Mouse (Mus musculus): Measurements from ENCODE around the gene Mapk1ip1. TPM values are rescaled to one million over a fixed set of nuclear protein-coding genes. Genes with fewer than 3 reads are reported as not detected.

Mapk1ip1 gene
- polyA plus RNA-seq (2012), result 5.4 and 7.8 TPM in 2 replicates

DNA sequence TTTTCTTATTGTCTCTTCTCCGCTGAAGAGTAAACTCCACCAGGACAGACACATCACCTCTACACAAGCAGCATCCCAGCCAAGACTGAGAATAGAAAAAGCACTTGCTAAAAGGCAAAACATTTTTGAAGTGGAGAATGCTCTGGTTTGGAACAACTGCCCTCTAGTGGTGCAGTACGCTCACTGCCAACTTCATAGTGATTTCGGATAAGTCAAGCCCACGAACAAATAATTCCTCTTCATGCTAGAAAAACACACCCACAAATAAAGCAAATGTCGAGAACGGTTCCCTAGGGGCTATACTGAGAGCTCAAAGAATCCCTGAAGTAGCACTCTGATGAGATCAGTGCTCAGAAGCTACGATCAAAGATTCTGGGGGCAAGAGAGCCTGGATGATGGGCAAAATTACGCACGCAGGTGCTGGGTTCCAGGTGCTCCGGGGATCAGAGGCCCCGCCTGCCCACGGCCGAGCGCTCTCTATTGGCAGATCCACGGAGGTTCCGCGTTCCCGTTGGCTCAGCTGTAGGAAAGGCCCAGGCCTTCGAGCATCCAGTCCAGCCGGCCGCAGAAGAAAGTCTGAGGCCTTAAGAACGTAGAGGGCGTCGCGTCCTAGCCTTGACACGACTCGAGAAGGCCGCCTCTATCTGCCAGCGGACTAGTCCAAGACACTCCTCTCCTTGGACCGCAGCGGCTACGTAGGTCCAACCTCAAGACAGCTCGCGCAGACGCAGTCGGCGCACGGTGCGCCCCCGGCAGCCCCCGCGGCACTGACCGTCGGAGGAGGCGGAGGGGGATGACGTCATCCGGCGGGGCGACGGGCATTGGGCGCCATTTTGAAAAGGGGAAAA is at the start of gene Mapk1ip1, which contains the start of gene Ppp2r2d:
TSS of gene Mapk1ip1 (minus strand) at position 730 of the 848 bp plus-strand sequence.
TSS of gene Ppp2r2d (plus strand) at position 536 of the 848 bp plus-strand sequence.
- no peak for TF ChIP-seq GATA1 (IDR thresholded peaks at IDR 0.05; ENCODE audit: low read length)

DNA sequence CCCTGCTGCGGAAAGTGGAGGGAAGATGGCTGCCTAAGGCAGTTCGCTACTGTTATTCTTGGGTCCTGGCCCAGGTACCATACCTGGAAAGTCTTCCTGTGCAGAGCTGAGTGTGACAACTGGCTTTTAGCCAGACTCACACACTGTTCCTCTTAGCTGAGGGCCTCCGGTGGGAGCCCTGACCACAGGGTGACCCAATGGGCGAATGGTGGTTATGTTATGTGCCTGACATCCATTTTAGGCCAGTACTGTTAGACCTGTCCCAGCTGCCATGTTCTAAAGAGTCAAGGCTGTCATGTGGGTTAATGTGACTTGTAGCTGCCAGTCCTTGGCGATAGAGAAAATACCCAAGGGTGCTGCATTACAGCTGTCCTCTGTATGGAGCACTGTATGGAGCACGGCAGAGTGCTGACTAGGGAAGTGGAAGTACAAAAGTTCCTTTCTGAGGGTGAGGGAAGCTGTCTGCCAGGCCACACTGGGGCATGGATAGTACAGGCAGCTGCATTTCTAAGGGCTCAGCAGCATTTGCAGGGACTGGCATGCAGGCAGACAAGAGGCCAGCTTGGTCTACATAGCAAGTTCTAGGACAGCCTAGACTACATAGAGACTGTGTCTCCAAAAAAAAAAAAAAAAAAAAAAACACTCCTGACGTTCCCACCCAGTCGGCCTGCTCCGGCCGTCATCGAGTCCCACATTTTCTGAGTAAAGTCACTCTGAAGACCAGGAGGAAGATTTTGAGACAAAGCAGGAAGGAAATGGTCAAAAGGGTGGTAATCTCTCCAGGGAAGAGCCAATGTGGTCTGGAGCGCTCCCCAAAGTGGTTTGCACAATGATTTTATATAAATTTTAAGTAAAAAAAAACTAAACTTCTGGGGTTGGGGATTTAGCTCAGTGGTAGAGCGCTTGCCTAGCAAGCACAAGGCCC is 39.6 kb upstream of the Mapk1ip1 start:
- no peak for TF ChIP-seq GATA1 (IDR thresholded peaks at IDR 0.05; ENCODE audit: low read length)

- TF ChIP-seq GATA1 (IDR thresholded peaks at IDR 0.05; ENCODE audit: low read length), result no peak
These were observed 37.7 kb upstream of the Mapk1ip1 start for GRCm38 (mm10) chr7:138883724-138884123.

DNA sequence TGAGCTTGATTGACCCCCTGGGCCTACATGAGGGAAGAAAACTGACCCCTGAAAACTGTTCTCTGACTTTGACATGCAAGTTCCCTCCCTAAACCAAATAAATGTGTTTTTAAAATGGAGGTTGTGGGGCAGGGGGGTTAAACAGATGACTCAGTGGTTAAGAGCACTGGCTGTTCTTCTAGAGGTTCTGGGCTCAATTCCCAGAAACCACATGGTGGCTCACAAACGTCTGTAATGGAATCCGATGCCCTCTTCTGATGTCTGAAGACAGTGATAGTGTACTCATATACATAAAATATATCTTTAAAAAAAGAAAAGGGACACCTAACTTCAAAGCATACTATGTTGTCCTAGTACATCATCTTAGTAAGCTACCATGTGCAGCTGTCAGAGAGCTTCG is 29.0 kb upstream of the Mapk1ip1 start:
- TF ChIP-seq GATA1 (IDR thresholded peaks at IDR 0.05; ENCODE audit: low read length), result no peak

GRCm38 (mm10) chr7:138872956-138873355 is 26.9 kb upstream of the Mapk1ip1 start:
- no peak for TF ChIP-seq GATA1 (IDR thresholded peaks at IDR 0.05; ENCODE audit: low read length)

GRCm38 (mm10) chr7:138868316-138868715 is 22.2 kb upstream of the Mapk1ip1 start:
- no peak for TF ChIP-seq GATA1 (IDR thresholded peaks at IDR 0.05; ENCODE audit: low read length)

GRCm38 (mm10) chr7:138867286-138867685 is 21.2 kb upstream of the Mapk1ip1 start:
- TF ChIP-seq GATA1 (IDR thresholded peaks at IDR 0.05; ENCODE audit: low read length), result no peak

DNA sequence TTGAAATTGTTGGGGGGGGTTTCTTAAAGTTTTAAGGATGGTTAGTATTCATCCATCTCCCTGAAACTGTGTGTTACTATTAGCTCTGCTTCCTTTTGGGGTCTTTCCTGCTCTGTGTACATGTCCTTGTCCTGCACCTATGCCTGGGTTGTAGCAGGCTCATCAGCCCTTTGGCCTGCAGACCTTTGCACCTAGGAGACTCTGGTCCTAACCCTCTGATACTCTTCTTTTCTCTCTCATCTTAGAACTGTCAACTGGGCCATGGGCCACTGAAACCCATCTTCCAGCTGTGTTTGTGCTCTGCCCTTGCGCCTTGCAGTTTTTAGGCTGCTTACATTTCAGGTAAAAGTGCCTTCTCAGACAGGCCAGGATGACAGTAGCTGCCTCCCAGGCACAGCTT is 18.7 kb upstream of the Mapk1ip1 start:
- no peak for TF ChIP-seq GATA1 (IDR thresholded peaks at IDR 0.05; ENCODE audit: low read length)

DNA sequence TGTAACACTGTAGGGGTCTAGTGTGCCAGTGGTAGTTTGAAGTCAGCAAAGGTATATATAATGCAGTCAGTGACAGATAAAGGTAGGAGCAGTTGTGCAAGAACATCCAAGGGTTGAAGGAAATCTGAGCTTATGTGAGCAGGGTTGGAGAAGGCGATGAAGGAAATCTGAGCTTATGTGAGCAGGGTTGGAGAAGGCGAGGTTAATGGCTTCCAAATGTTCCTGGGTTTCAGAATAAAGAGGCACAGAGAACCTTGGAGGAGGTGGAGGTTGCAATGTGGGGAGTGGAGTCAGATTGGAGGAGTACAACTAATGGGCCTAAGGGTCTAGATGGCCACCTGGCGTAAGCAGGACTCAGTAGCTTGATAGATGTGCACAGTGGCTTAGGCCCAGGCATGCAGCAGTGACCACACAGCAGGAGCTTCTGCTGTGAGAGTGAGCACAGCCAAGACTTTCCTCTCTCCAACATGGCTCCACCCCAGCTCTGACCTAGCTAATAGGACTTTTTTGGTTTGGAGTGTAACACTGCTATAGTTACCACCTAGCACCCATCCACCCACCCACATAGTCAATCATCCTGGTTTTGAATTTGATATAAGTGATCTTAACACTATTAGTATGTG is 18.0 kb upstream of the Mapk1ip1 start:
- TF ChIP-seq GATA1 (IDR thresholded peaks at IDR 0.05; ENCODE audit: low read length), result no peak

- TF ChIP-seq GATA1 (IDR thresholded peaks at IDR 0.05; ENCODE audit: low read length), result no peak
These were observed 10.6 kb upstream of the Mapk1ip1 start for GRCm38 (mm10) chr7:138856670-138857069.

- TF ChIP-seq GATA1 (IDR thresholded peaks at IDR 0.05; ENCODE audit: low read length), result no peak
These were observed 8.1 kb upstream of the Mapk1ip1 start for GRCm38 (mm10) chr7:138854201-138854600.

- TF ChIP-seq GATA1 (IDR thresholded peaks at IDR 0.05; ENCODE audit: low read length), result no peak
These were observed 7.5 kb upstream of the Mapk1ip1 start for GRCm38 (mm10) chr7:138853417-138854031.

DNA sequence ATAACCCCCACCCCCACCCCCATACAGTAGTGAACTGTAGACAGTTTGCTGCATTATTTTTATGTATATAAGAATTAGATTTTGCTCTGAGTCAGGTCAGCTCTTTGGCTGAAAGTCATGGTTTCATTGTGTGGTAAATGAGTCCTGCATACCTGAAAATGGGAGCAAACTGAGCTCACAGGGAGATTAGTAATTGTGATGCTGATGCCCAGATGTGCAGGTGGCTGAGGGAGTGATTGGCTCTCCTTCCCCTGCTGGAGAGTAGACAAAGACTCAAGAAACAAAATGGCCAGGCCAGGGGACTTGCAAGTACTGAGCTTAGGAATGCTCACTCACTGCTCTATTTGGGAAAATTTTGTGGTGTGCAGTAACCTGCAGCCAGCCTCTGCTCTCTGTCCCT is 4.0 kb upstream of the Mapk1ip1 start:
- no peak for TF ChIP-seq GATA1 (IDR thresholded peaks at IDR 0.05; ENCODE audit: low read length)

DNA sequence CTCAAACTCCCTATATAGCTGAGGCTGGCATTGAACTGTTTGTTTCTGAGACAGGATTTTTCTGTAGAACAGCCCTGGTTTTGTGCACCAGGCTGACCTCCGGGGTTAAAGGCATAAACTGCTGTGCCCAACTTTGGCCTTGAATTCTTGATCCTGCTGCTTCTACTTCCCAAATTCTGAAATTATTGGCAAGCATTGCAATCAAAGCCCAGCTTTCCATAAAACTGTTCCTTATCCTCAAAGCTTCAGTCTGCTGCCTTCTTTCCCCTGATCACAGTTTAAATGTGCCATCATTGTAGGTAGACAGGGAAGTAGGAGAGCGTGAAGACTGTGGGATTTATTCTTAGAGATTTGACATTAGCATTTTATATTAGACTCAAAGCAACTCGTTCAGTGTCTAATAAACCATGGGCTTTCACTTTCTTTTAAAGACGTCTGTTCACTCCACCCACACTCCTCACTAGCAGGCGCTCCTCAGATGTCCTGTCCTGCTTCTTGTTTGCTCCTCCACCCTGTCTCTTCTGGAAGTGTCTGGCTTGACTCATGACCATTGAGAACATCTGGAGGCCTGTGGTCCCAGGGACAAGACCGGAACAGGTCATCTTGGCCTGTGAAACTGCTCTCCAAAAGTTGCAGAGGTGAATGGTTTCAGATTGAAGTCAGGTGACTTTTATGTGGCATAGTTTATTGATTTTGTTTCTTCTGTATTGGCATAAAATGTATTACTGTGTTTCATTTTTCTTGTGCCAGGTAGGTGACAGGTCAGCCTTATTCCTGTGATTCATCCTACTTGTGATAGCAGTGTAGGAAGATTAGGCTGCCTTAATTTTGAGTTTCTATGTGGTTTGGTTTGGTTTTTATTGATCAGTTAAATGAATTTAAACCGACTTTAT is 2.2 kb upstream of the Mapk1ip1 start:
- TF ChIP-seq GATA1 (IDR thresholded peaks at IDR 0.05; ENCODE audit: low read length), result no peak
